Mouse (Mus musculus): ENCODE measurements around the gene Dennd5a.
A peak's percentile ranks its signal among the peaks of the same experiment; 100 is the strongest.
"Not testable (repeated sequence)": the region's sequence is repeated elsewhere in the genome, so short reads cannot be mapped to it uniquely, and the experiment has no call there.

Gene Dennd5a

GRCm38 (mm10) chr7:109959716-109960612 lies at the start of gene Dennd5a:
Gene Dennd5a, minus strand, starts transcription at chr7:109960470.
- peak; percentile 81 for DNase-seq (ENCODE audit: low spot score)

GRCm38 (mm10) chr7:110009084-110009483 lies 48.8 kb upstream of the Dennd5a start:
- no peak for DNase-seq (ENCODE audit: low spot score)

GRCm38 (mm10) chr7:110008513-110008912 lies 48.2 kb upstream of the Dennd5a start:
- no peak for DNase-seq (ENCODE audit: low spot score)

- DNase-seq (ENCODE audit: low spot score), result no peak
Observed at GRCm38 (mm10) chr7:110006471-110007195, 46.4 kb upstream of the Dennd5a start.

- DNase-seq (ENCODE audit: low spot score), result no peak
Observed at GRCm38 (mm10) chr7:110005976-110006375, 45.7 kb upstream of the Dennd5a start.

GRCm38 (mm10) chr7:110002968-110003367 lies 42.7 kb upstream of the Dennd5a start:
- DNase-seq (ENCODE audit: low spot score), result peak; percentile 50

- no peak for DNase-seq (ENCODE audit: low spot score)
Observed at GRCm38 (mm10) chr7:110002092-110002491, 41.8 kb upstream of the Dennd5a start.

GRCm38 (mm10) chr7:109998388-109998787 lies 38.1 kb upstream of the Dennd5a start:
- no peak for DNase-seq (ENCODE audit: low spot score)

- DNase-seq (ENCODE audit: low spot score), result no peak
Observed at GRCm38 (mm10) chr7:109993157-109993959, 33.1 kb upstream of the Dennd5a start.

GRCm38 (mm10) chr7:109991286-109991685 lies 31.0 kb upstream of the Dennd5a start:
- DNase-seq (ENCODE audit: low spot score), result no peak

GRCm38 (mm10) chr7:109986775-109987174 lies 26.5 kb upstream of the Dennd5a start, which contains the start of gene Tmem41b:
Gene Tmem41b, minus strand, starts transcription at chr7:109986929.
- DNase-seq (ENCODE audit: low spot score), result not testable (repeated sequence)

- DNase-seq (ENCODE audit: low spot score), result peak; percentile 100
Observed at GRCm38 (mm10) chr7:109986133-109986669, 25.9 kb upstream of the Dennd5a start.

- peak; percentile 57 for DNase-seq (ENCODE audit: low spot score)
Observed at GRCm38 (mm10) chr7:109985661-109986132, 25.4 kb upstream of the Dennd5a start.

- not testable (repeated sequence) for DNase-seq (ENCODE audit: low spot score)
Observed at GRCm38 (mm10) chr7:109984608-109985007, 24.3 kb upstream of the Dennd5a start.

GRCm38 (mm10) chr7:109977131-109977530 lies 16.9 kb upstream of the Dennd5a start:
- DNase-seq (ENCODE audit: low spot score), result not testable (repeated sequence)

GRCm38 (mm10) chr7:109975966-109976715 lies 15.9 kb upstream of the Dennd5a start:
- DNase-seq (ENCODE audit: low spot score), result no peak

- DNase-seq (ENCODE audit: low spot score), result no peak
Observed at GRCm38 (mm10) chr7:109969542-109969941, 9.3 kb upstream of the Dennd5a start.

GRCm38 (mm10) chr7:109968924-109969450 lies 8.7 kb upstream of the Dennd5a start:
- peak; percentile 64 for DNase-seq (ENCODE audit: low spot score)

GRCm38 (mm10) chr7:109967805-109968579 lies 7.7 kb upstream of the Dennd5a start:
- no peak for DNase-seq (ENCODE audit: low spot score)

GRCm38 (mm10) chr7:109965658-109966057 lies 5.4 kb upstream of the Dennd5a start:
- no peak for DNase-seq (ENCODE audit: low spot score)

Measured in testis, postnatal 10 days (tissue).